In genomic region chr7:141369918-141370317, GRCm38 (mm10) we compare ENCODE assay signal across 20 mouse cellular contexts. TPM values are rescaled to one million over a fixed set of nuclear protein-coding genes. Genes with fewer than 3 reads are reported as not detected.
DNase-seq lines count a peak whose midpoint lies in the region; ATAC-seq and TF ChIP-seq lines count a peak whose summit lies in the region.
"Had no signal": no experiment of that assay in that cellular context is flagged by ENCODE, and none has a peak within 500 bp of the region (broad histone marks: within the 10 kb centered on the region; RNA-seq: fewer than 3 reads in every experiment).

No protein-coding gene starts in this region.

- no peak for DNase-seq in adipocyte (ENCODE audit: low spot score)
- DNase-seq in retina, embryonic 14.5 days (ENCODE audit: low spot score) = no peak
- no peak for DNase-seq in heart, adult 11 months
- DNase-seq: adrenal gland, postnatal 25 days; cerebellum, adult 9-11 months; forebrain, postnatal 0 days; gastrocnemius, adult 2 months; heart, adult 2 months; thymus, postnatal 25 days had no signal

- no peaks in the 10 kb centered on the region for H3K27me3 ChIP-seq in ES-Bruce4 (ENCODE audit: control insufficient read depth, insufficient read depth, low read length, poor library complexity, severe bottlenecking)
- H3K27me3 ChIP-seq in liver, embryonic 15.5 days = no peaks in the 10 kb centered on the region
- no peaks in the 10 kb centered on the region for H3K27me3 ChIP-seq in intestine, embryonic 16.5 days (replicated peaks; ENCODE audit: control insufficient read depth, insufficient read depth, low read length)
- H3K27me3 ChIP-seq: lung, embryonic 15.5 days; neural tube, embryonic 13.5 days had no signal

- no peak overlapping the region for H3K4me2 ChIP-seq in liver, embryonic 15.5 days
- no peak overlapping the region for H3K4me2 ChIP-seq in intestine, embryonic 16.5 days (ENCODE audit: low read depth, low read length)
- H3K4me2 ChIP-seq: heart, embryonic 15.5 days; limb, embryonic 12.5 days; lung, embryonic 15.5 days; neural tube, embryonic 13.5 days had no signal

- H3K27ac ChIP-seq in ES-Bruce4 (ENCODE audit: insufficient read depth, low read length) = peak overlapping the region; percentile 49
- H3K27ac ChIP-seq in bone marrow macrophage, adult 2 months (ENCODE audit: insufficient read depth, low read depth, low read length) = peak overlapping the region; percentile 79; the same call in 1 of the 2 replicates
- H3K27ac ChIP-seq in liver, embryonic 15.5 days (replicated peaks) = peak overlapping the region; percentile 36
- no peak overlapping the region for H3K27ac ChIP-seq in intestine, embryonic 16.5 days (ENCODE audit: low read length)
- H3K27ac ChIP-seq: gastrocnemius, adult 2 months; heart, adult 2 months; heart, embryonic 15.5 days; hindbrain, embryonic 10.5 days; left cerebral cortex, adult 2 months; limb, embryonic 12.5 days; lung, embryonic 15.5 days; neural tube, embryonic 13.5 days had no signal

- no peak for TF ChIP-seq POLR2A in ES-Bruce4 (IDR thresholded peaks at IDR 0.05; ENCODE audit: insufficient read depth, low read length)
- TF ChIP-seq POLR2A in bone marrow macrophage, adult 2 months (IDR thresholded peaks at IDR 0.05; ENCODE audit: borderline replicate concordance, low read depth, low read length) = no peak

- WGBS in liver, embryonic 15.5 days (ENCODE audit: insufficient replicate concordance) = 37% methylated on average over 5 of the region's 5 CpGs
- 63% methylated on average over 5 of the region's 5 CpGs for WGBS in intestine, embryonic 16.5 days

- no peak for ATAC-seq in liver, embryonic 15.5 days (ENCODE audit: insufficient read depth)
- ATAC-seq in neutrophil, adult 5-6 weeks (ENCODE audit: extremely low read depth, insufficient number of reproducible peaks, low FRiP score, poor library complexity, severe bottlenecking) = peak; percentile 30; the same call in 1 of the 2 replicates
- ATAC-seq in intestine, embryonic 16.5 days = no peak
- ATAC-seq: forebrain, postnatal 0 days had no signal

- H3K9ac ChIP-seq in ES-Bruce4 (ENCODE audit: low read depth, poor library complexity, severe bottlenecking) = no peak overlapping the region
- H3K9ac ChIP-seq in liver, embryonic 15.5 days = no peak overlapping the region
- no peak overlapping the region for H3K9ac ChIP-seq in intestine, embryonic 16.5 days (ENCODE audit: low read depth, low read length)
- H3K9ac ChIP-seq: forebrain, postnatal 0 days; heart, embryonic 15.5 days; limb, embryonic 12.5 days; lung, embryonic 15.5 days; neural tube, embryonic 13.5 days had no signal

- H3K36me3 ChIP-seq in ES-Bruce4 (ENCODE audit: control insufficient read depth, insufficient read depth, low read length, poor library complexity, severe bottlenecking) = no peaks in the 10 kb centered on the region
- no peaks in the 10 kb centered on the region for H3K36me3 ChIP-seq in liver, embryonic 15.5 days (replicated peaks)
- H3K36me3 ChIP-seq in intestine, embryonic 16.5 days (ENCODE audit: control insufficient read depth, insufficient read depth, low read length) = no peaks in the 10 kb centered on the region
- H3K36me3 ChIP-seq: heart, embryonic 15.5 days; hindbrain, embryonic 10.5 days; limb, embryonic 12.5 days; lung, embryonic 15.5 days; neural tube, embryonic 13.5 days had no signal

- no peak overlapping the region for H3K4me3 ChIP-seq in ES-Bruce4 (ENCODE audit: low read depth, low read length)
- H3K4me3 ChIP-seq in bone marrow macrophage, adult 2 months (ENCODE audit: insufficient read depth, low read length) = no peak overlapping the region
- no peak overlapping the region for H3K4me3 ChIP-seq in liver, embryonic 15.5 days (replicated peaks)
- no peak overlapping the region for H3K4me3 ChIP-seq in intestine, embryonic 16.5 days (ENCODE audit: low read length)
- H3K4me3 ChIP-seq: gastrocnemius, adult 2 months; heart, adult 2 months; heart, embryonic 15.5 days; hindbrain, embryonic 10.5 days; left cerebral cortex, adult 2 months; limb, embryonic 12.5 days; lung, embryonic 15.5 days; neural tube, embryonic 13.5 days had no signal

- H3K9me3 ChIP-seq in ES-Bruce4 (replicated peaks; ENCODE audit: control insufficient read depth, insufficient read depth, low read length, poor library complexity, severe bottlenecking) = no peaks in the 10 kb centered on the region
- no peaks in the 10 kb centered on the region for H3K9me3 ChIP-seq in liver, embryonic 15.5 days (replicated peaks)
- no peaks in the 10 kb centered on the region for H3K9me3 ChIP-seq in intestine, embryonic 16.5 days (ENCODE audit: control insufficient read depth, low read length)
- H3K9me3 ChIP-seq: heart, embryonic 15.5 days; hindbrain, embryonic 10.5 days; limb, embryonic 12.5 days; lung, embryonic 15.5 days; neural tube, embryonic 13.5 days had no signal

- TF ChIP-seq EP300 in ES-Bruce4 (IDR thresholded peaks at IDR 0.05; ENCODE audit: insufficient read depth, low read depth, low read length) = no peak

- H3K4me1 ChIP-seq in ES-Bruce4 (ENCODE audit: control insufficient read depth, insufficient read depth, low read length) = no peaks in the 10 kb centered on the region
- H3K4me1 ChIP-seq in bone marrow macrophage, adult 2 months (ENCODE audit: control insufficient read depth, insufficient read depth, low read length) = peaks cover 49% of the 10 kb centered on the region
- peaks cover 45% of the 10 kb centered on the region for H3K4me1 ChIP-seq in liver, embryonic 15.5 days (replicated peaks)
- H3K4me1 ChIP-seq in intestine, embryonic 16.5 days (ENCODE audit: control insufficient read depth, insufficient read depth, low read length) = 0 out of 2 replicates have a peak, but pooled peaks cover 5% of the 10 kb centered on the region
- H3K4me1 ChIP-seq: heart, embryonic 15.5 days; limb, embryonic 12.5 days; neural tube, embryonic 13.5 days had no signal

- TF ChIP-seq CTCF in ES-Bruce4 (IDR thresholded peaks at IDR 0.05; ENCODE audit: low read depth, low read length) = no peak
- TF ChIP-seq CTCF in bone marrow macrophage, adult 2 months (IDR thresholded peaks at IDR 0.05; ENCODE audit: low read depth, low read length) = no peak

RNA-seq across cellular contexts. Expression of gene Taldo1, which starts 22.1 kb away (rescaled TPM):
- 210 and 226 TPM in 2 replicates for polyA plus RNA-seq in ES-Bruce4 (2011; ENCODE audit: insufficient read depth, insufficient read length, low read depth, missing spikeins)
- polyA plus RNA-seq in bone marrow macrophage, adult 2 months (2012; ENCODE audit: insufficient read depth, insufficient read length, missing spikeins) = 422 and 438 TPM in 2 replicates
- 409 and 415 TPM in 2 replicates for polyA plus RNA-seq in liver, embryonic 15.5 days (2015; fragmentation: Nextera tagmentation; extraction: Ambion mirVana)
- 1,594 and 1,707 TPM in 2 replicates for total RNA-seq in neutrophil, adult 5-6 weeks (2017)
- polyA plus RNA-seq in intestine, embryonic 16.5 days (2015; fragmentation: Nextera tagmentation; extraction: Ambion mirVana) = 567 and 582 TPM in 2 replicates

RNA-seq across cellular contexts. Expression of gene Eps8l2, which starts 31.2 kb away (rescaled TPM):
- polyA plus RNA-seq in ES-Bruce4 (2011; ENCODE audit: insufficient read depth, insufficient read length, low read depth, missing spikeins) = 39.8 and 46.0 TPM in 2 replicates
- polyA plus RNA-seq in bone marrow macrophage, adult 2 months (2012; ENCODE audit: insufficient read depth, insufficient read length, missing spikeins) = not detected in 2 replicates
- 16.6 and 24.3 TPM in 2 replicates for polyA plus RNA-seq in liver, embryonic 15.5 days (2015; fragmentation: Nextera tagmentation; extraction: Ambion mirVana)
- total RNA-seq in neutrophil, adult 5-6 weeks (2017) = 3.1 and 7.9 TPM in 2 replicates
- 191 and 214 TPM in 2 replicates for polyA plus RNA-seq in intestine, embryonic 16.5 days (2015; fragmentation: Nextera tagmentation; extraction: Ambion mirVana)

RNA-seq across cellular contexts. Expression of gene Tmem80, which starts 42.4 kb away (rescaled TPM):
- polyA plus RNA-seq in ES-Bruce4 (2011; ENCODE audit: insufficient read depth, insufficient read length, low read depth, missing spikeins) = 7.0 and 8.2 TPM in 2 replicates
- 29.8 and 37.8 TPM in 2 replicates for polyA plus RNA-seq in bone marrow macrophage, adult 2 months (2012; ENCODE audit: insufficient read depth, insufficient read length, missing spikeins)
- 14.8 and 15.8 TPM in 2 replicates for polyA plus RNA-seq in liver, embryonic 15.5 days (2015; fragmentation: Nextera tagmentation; extraction: Ambion mirVana)
- 24.2 and 24.7 TPM in 2 replicates for total RNA-seq in neutrophil, adult 5-6 weeks (2017)
- 32.4 and 34.2 TPM in 2 replicates for polyA plus RNA-seq in intestine, embryonic 16.5 days (2015; fragmentation: Nextera tagmentation; extraction: Ambion mirVana)

RNA-seq across cellular contexts. Expression of gene Deaf1, which starts 42.4 kb away (rescaled TPM):
- polyA plus RNA-seq in ES-Bruce4 (2011; ENCODE audit: insufficient read depth, insufficient read length, low read depth, missing spikeins) = 79.2 and 79.4 TPM in 2 replicates
- polyA plus RNA-seq in bone marrow macrophage, adult 2 months (2012; ENCODE audit: insufficient read depth, insufficient read length, missing spikeins) = 27.3 and 37.4 TPM in 2 replicates
- polyA plus RNA-seq in liver, embryonic 15.5 days (2015; fragmentation: Nextera tagmentation; extraction: Ambion mirVana) = 13.4 and 16.9 TPM in 2 replicates
- 23.2 and 27.9 TPM in 2 replicates for total RNA-seq in neutrophil, adult 5-6 weeks (2017)
- polyA plus RNA-seq in intestine, embryonic 16.5 days (2015; fragmentation: Nextera tagmentation; extraction: Ambion mirVana) = 61.0 and 64.4 TPM in 2 replicates

RNA-seq across cellular contexts. Expression of gene Gatd1, which starts 44.0 kb away (rescaled TPM):
- polyA plus RNA-seq in ES-Bruce4 (2011; ENCODE audit: insufficient read depth, insufficient read length, low read depth, missing spikeins) = 36.7 and 45.4 TPM in 2 replicates
- 45.8 and 50.5 TPM in 2 replicates for polyA plus RNA-seq in bone marrow macrophage, adult 2 months (2012; ENCODE audit: insufficient read depth, insufficient read length, missing spikeins)
- 15.0 and 15.7 TPM in 2 replicates for polyA plus RNA-seq in liver, embryonic 15.5 days (2015; fragmentation: Nextera tagmentation; extraction: Ambion mirVana)
- 16.8 and 21.9 TPM in 2 replicates for total RNA-seq in neutrophil, adult 5-6 weeks (2017)
- 47.5 and 48.2 TPM in 2 replicates for polyA plus RNA-seq in intestine, embryonic 16.5 days (2015; fragmentation: Nextera tagmentation; extraction: Ambion mirVana)

Comparison
In these comparisons a context has a peak if more than half of its experiments do, and no peak if none do; other contexts are left out.
1. RNA of gene Eps8l2, which starts 31.2 kb away (polyA plus RNA-seq): 191 to 214 TPM in intestine, embryonic 16.5 days, 39.8 to 46.0 TPM in ES-Bruce4 and 16.6 to 24.3 TPM in liver, embryonic 15.5 days; not detected in bone marrow macrophage, adult 2 months; every median in the first group is over 10 times any median in the second.